Mouse (Mus musculus) cerebellum, adult 11-12 months (tissue): ENCODE measurements around the gene Fam25c.

Experiments used
- DNase-seq: peaks from one replicate; pipeline ENCODE4 v3.0.0; 2022

Fam25c gene

GRCm38 (mm10) chr14:34363490-34364253 lies 8.4 kb upstream of the Fam25c start:
- peak; percentile 72 for DNase-seq

GRCm38 (mm10) chr14:34362726-34363445 lies 7.7 kb upstream of the Fam25c start:
- peak; percentile 84 for DNase-seq

- no peak for DNase-seq
Observed at GRCm38 (mm10) chr14:34362135-34362534, 6.9 kb upstream of the Fam25c start.

GRCm38 (mm10) chr14:34360251-34360650 lies 5.0 kb upstream of the Fam25c start:
- no peak for DNase-seq

- no peak for DNase-seq
Observed at GRCm38 (mm10) chr14:34359676-34360244, 4.5 kb upstream of the Fam25c start.

- no peak for DNase-seq
Observed at GRCm38 (mm10) chr14:34357671-34358455, 2.6 kb upstream of the Fam25c start.

GRCm38 (mm10) chr14:34354456-34354855 lies 777 bp downstream of the Fam25c start:
- no peak for DNase-seq

- DNase-seq: no peak
Observed at GRCm38 (mm10) chr14:34353326-34353725, 1.9 kb downstream of the Fam25c start.

- no peak for DNase-seq
Observed at GRCm38 (mm10) chr14:34352523-34352922, 2.7 kb downstream of the Fam25c start.

- no peak for DNase-seq
Observed at GRCm38 (mm10) chr14:34351660-34352059, 3.6 kb downstream of the Fam25c start.

GRCm38 (mm10) chr14:34349007-34349406 lies 6.2 kb downstream of the Fam25c start:
- DNase-seq: no peak

- DNase-seq: no peak
Observed at GRCm38 (mm10) chr14:34348301-34348700, 6.9 kb downstream of the Fam25c start.

- no peak for DNase-seq
Observed at GRCm38 (mm10) chr14:34347084-34347483, 8.1 kb downstream of the Fam25c start.

- no peak for DNase-seq
Observed at GRCm38 (mm10) chr14:34345771-34346566, 9.3 kb downstream of the Fam25c start.

GRCm38 (mm10) chr14:34344361-34344760 lies 10.9 kb downstream of the Fam25c start:
- no peak for DNase-seq

GRCm38 (mm10) chr14:34343078-34343477 lies 12.2 kb downstream of the Fam25c start:
- DNase-seq: no peak

GRCm38 (mm10) chr14:34341993-34342392 lies 13.2 kb downstream of the Fam25c start:
- DNase-seq: no peak

- no peak for DNase-seq
Observed at GRCm38 (mm10) chr14:34339446-34339845, 15.8 kb downstream of the Fam25c start.

- peak; percentile 36 for DNase-seq
Observed at GRCm38 (mm10) chr14:34332476-34332875, 22.8 kb downstream of the Fam25c start.

GRCm38 (mm10) chr14:34331886-34332285 lies 23.3 kb downstream of the Fam25c start:
- DNase-seq: peak; percentile 16

GRCm38 (mm10) chr14:34330657-34331158 lies 24.5 kb downstream of the Fam25c start:
- DNase-seq: no peak

GRCm38 (mm10) chr14:34327618-34328017 lies 27.6 kb downstream of the Fam25c start:
- no peak for DNase-seq
